Mouse (Mus musculus) layer of hippocampus, adult 9-11 months (tissue): ENCODE results near the gene Capza1.
A peak's percentile ranks its signal among the peaks of the same experiment; 100 is the strongest.
"Not testable (repeated sequence)": the region's sequence is repeated elsewhere in the genome, so short reads cannot be mapped to it uniquely, and the experiment has no call there.

Source experiments
- DNase-seq: peaks from one replicate; pipeline ENCODE4 v3.0.0; 2022

The Capza1 gene

GRCm38 (mm10) chr3:104863786-104864650 lies at the start of gene Capza1, which contains the start of gene St7l:
Gene Capza1 (minus strand): TSS chr3:104864505.
Gene St7l (plus strand): TSS chr3:104864005.
- peak; percentile 87 for DNase-seq

- no peak for DNase-seq
Observed at GRCm38 (mm10) chr3:104909195-104909594, 44.9 kb upstream of the Capza1 start.

GRCm38 (mm10) chr3:104906007-104906406 lies 41.7 kb upstream of the Capza1 start:
- no peak for DNase-seq

- DNase-seq = no peak
Observed at GRCm38 (mm10) chr3:104905389-104905788, 41.1 kb upstream of the Capza1 start.

GRCm38 (mm10) chr3:104901154-104901553 lies 36.8 kb upstream of the Capza1 start:
- no peak for DNase-seq

- no peak for DNase-seq
Observed at GRCm38 (mm10) chr3:104896141-104896540, 31.8 kb upstream of the Capza1 start.

GRCm38 (mm10) chr3:104888585-104888984 lies 24.3 kb upstream of the Capza1 start:
- DNase-seq = no peak

- no peak for DNase-seq
Observed at GRCm38 (mm10) chr3:104869611-104870010, 5.3 kb upstream of the Capza1 start.

- not testable (repeated sequence) for DNase-seq
Observed at GRCm38 (mm10) chr3:104866674-104867073, 2.4 kb upstream of the Capza1 start.

GRCm38 (mm10) chr3:104865341-104865788 lies 1.1 kb upstream of the Capza1 start:
- DNase-seq = no peak

GRCm38 (mm10) chr3:104864651-104865340 lies 491 bp upstream of the Capza1 start:
- peak; percentile 85 for DNase-seq

- DNase-seq = no peak
Observed at GRCm38 (mm10) chr3:104858560-104858959, 5.7 kb downstream of the Capza1 start.

- DNase-seq = no peak
Observed at GRCm38 (mm10) chr3:104856106-104856505, 8.2 kb downstream of the Capza1 start.

GRCm38 (mm10) chr3:104854866-104855265 lies 9.4 kb downstream of the Capza1 start:
- DNase-seq = no peak

- no peak for DNase-seq
Observed at GRCm38 (mm10) chr3:104854465-104854864, 9.8 kb downstream of the Capza1 start.

- no peak for DNase-seq
Observed at GRCm38 (mm10) chr3:104846601-104847000, 17.7 kb downstream of the Capza1 start.

- no peak for DNase-seq
Observed at GRCm38 (mm10) chr3:104841049-104841448, 23.3 kb downstream of the Capza1 start.

- DNase-seq = no peak
Observed at GRCm38 (mm10) chr3:104835797-104836196, 28.5 kb downstream of the Capza1 start.

GRCm38 (mm10) chr3:104822413-104822812 lies 41.9 kb downstream of the Capza1 start:
- no peak for DNase-seq

- no peak for DNase-seq
Observed at GRCm38 (mm10) chr3:104820426-104820825, 43.9 kb downstream of the Capza1 start.

GRCm38 (mm10) chr3:104818749-104819134 lies 45.6 kb downstream of the Capza1 start:
- DNase-seq = no peak

GRCm38 (mm10) chr3:104817991-104818748 lies 46.1 kb downstream of the Capza1 start, which contains the start of gene Mov10:
Gene Mov10 (minus strand): TSS chr3:104818563.
- peak; percentile 41 for DNase-seq

GRCm38 (mm10) chr3:104817481-104817990 lies 46.8 kb downstream of the Capza1 start:
- DNase-seq = peak; percentile 26
